8 mouse cellular contexts compared by ENCODE assay signal in the genomic region with DNA sequence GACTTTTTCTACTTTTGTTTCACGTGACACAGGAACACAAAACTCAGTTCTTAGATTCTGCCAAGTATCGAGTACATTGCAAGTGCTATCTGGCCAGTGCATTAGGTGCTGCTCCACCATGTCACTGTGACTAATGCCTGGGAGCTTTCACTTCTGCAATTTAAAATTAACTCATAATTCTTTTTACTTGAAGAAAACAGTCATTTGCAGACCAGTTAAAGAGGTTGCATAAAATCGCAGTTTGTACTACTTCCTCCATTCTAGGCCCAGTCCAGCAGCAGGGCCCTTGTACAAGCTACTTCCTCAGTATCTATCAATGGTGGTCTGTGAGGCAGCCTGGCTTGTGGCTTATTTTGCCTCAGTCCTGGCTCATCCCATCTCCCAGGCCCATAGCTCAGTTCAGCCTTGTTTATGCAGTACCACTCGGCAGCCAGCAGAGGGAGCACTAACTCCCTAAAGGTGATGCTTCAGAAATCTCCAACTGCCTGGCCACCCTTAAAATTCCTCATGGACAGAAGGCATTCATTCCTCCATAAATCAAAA. TPM values are rescaled to one million over a fixed set of nuclear protein-coding genes. Genes with fewer than 3 reads are reported as not detected.
DNase-seq lines count a peak whose midpoint lies in the region; ATAC-seq and TF ChIP-seq lines count a peak whose summit lies in the region.

No protein-coding gene starts in this region.

- H3K4me1 ChIP-seq in liver, embryonic 14.5 days (replicated peaks; ENCODE audit: control insufficient read depth in 2 of 2, insufficient read depth in 2 of 2, low read length in 1 of 2): no peaks in the 10 kb centered on the region

- H3K4me3 ChIP-seq in liver, embryonic 14.5 days (ENCODE audit: insufficient read depth in 1 of 2, low read depth in 2 of 2, low read length in 2 of 2): no peak overlapping the region

- no peaks in the 10 kb centered on the region for H3K9me3 ChIP-seq in liver, embryonic 14.5 days (ENCODE audit: control insufficient read depth, low read length)

- 38% methylated on average over 4 of the region's 4 CpGs for WGBS in liver, embryonic 14.5 days (ENCODE audit: insufficient replicate concordance)

- ATAC-seq in liver, embryonic 14.5 days (ENCODE audit: insufficient read depth): no peak

- peak; percentile 81 to 83 for DNase-seq in B cell, adult 2 months
- peak; percentile 50 for DNase-seq in T-cell, adult 2 months (ENCODE audit: low spot score)
- peak; percentile 69 to 82 for DNase-seq in cerebellum, postnatal 4 days (ENCODE audit: low spot score in 2 of 2)
- DNase-seq in gastrocnemius, postnatal 4 days (ENCODE audit: low spot score in 2 of 2): peak; percentile 73 to 80
- peak; percentile 82 for DNase-seq in kidney, postnatal 14 days
- DNase-seq in liver, embryonic 14.5 days (ENCODE audit: low read depth in 3 of 3, low spot score in 3 of 3): peak in 2 of 3 experiments; percentile 35 to 44
- peak; percentile 57 for DNase-seq in ovary, postnatal 10 days (ENCODE audit: low spot score)
- DNase-seq in thymus, postnatal 0 days (ENCODE audit: low spot score): peak; percentile 65

- no peaks in the 10 kb centered on the region for H3K27me3 ChIP-seq in liver, embryonic 14.5 days (ENCODE audit: control insufficient read depth, insufficient read depth, low read length)

- H3K27ac ChIP-seq in liver, embryonic 14.5 days: no peak overlapping the region

- no peaks in the 10 kb centered on the region for H3K36me3 ChIP-seq in liver, embryonic 14.5 days (replicated peaks; ENCODE audit: control insufficient read depth, insufficient read depth, low read depth)

- no peak overlapping the region for H3K4me2 ChIP-seq in liver, embryonic 14.5 days (ENCODE audit: low read depth)

- no peak for TF ChIP-seq EP300 in liver, embryonic 14.5 days (IDR thresholded peaks at IDR 0.05; ENCODE audit: low read depth)

- TF ChIP-seq CTCF in liver, embryonic 14.5 days (IDR thresholded peaks at IDR 0.05; ENCODE audit: low read depth): peak; percentile 94

- H3K9ac ChIP-seq in liver, embryonic 14.5 days (replicated peaks): no peak overlapping the region

RNA-seq across cellular contexts. Expression of a gene that starts 41.4 kb away (rescaled TPM):
- total RNA-seq in gastrocnemius, postnatal 4 days (2021): 1 to 10 TPM; 3.1 to 4.0 TPM
- polyA plus RNA-seq in liver, embryonic 14.5 days (2012; rRNA removed): 0.57 and 0.70 TPM in 2 replicates
- 9.2 and 9.5 TPM in 2 replicates for polyA plus RNA-seq in liver, embryonic 14.5 days (2014; fragmentation: Nextera tagmentation; extraction: Ambion mirVana)
- polyA plus RNA-seq in thymus, postnatal 0 days (2015; fragmentation: Nextera tagmentation; extraction: Ambion mirVana): 19.1 and 23.8 TPM in 2 replicates
